In genomic region chr7:142229871-142230270, GRCm38 (mm10) we compare ENCODE assay signal across 24 mouse cellular contexts. TPM values are rescaled to one million over a fixed set of nuclear protein-coding genes. Genes with fewer than 3 reads are reported as not detected.
DNase-seq lines count a peak whose midpoint lies in the region; ATAC-seq and TF ChIP-seq lines count a peak whose summit lies in the region.
"Not testable (repeated sequence)": the region's sequence is repeated elsewhere in the genome, so short reads cannot be mapped to it uniquely, and the experiment has no call there.
"Had no signal": no experiment of that assay in that cellular context is flagged by ENCODE, and none has a peak within 500 bp of the region (broad histone marks: within the 10 kb centered on the region; RNA-seq: fewer than 3 reads in every experiment).

Krtap5-5 (minus strand) TSS chr7:142229971.

- not testable (repeated sequence) for TF ChIP-seq CTCF in ES-Bruce4 (IDR thresholded peaks at IDR 0.05; ENCODE audit: low read depth, low read length); heart, postnatal 0 days (IDR thresholded peaks at IDR 0.05; ENCODE audit: low read depth); lung, postnatal 0 days (IDR thresholded peaks at IDR 0.05)

- peaks cover 24% of the 10 kb centered on the region for H3K9me3 ChIP-seq in ES-Bruce4 (replicated peaks; ENCODE audit: control insufficient read depth, insufficient read depth, low read length, poor library complexity, severe bottlenecking)
- H3K9me3 ChIP-seq in heart, postnatal 0 days (replicated peaks; ENCODE audit: control insufficient read depth, low read length); kidney, embryonic 14.5 days (ENCODE audit: control insufficient read depth, low read length); lung, postnatal 0 days (ENCODE audit: low read length): not testable (repeated sequence)

- peak within 1 kb of the TSS; percentile 94; the same call in 1 of the 2 replicates for H3K27ac ChIP-seq in ES-Bruce4 (ENCODE audit: insufficient read depth, low read length)
- H3K27ac ChIP-seq in brown adipose tissue, adult 24 weeks (replicated peaks; ENCODE audit: low read depth, low read length): 0 out of 2 replicates have a peak within 1 kb of the TSS, but pooled peaks have one; percentile 17
- H3K27ac ChIP-seq in heart, postnatal 0 days (ENCODE audit: low read depth); lung, postnatal 0 days (ENCODE audit: low read length): not testable (repeated sequence)
- peak within 1 kb of the TSS; percentile 47; the same call in 1 of the 2 replicates for H3K27ac ChIP-seq in kidney, embryonic 14.5 days (ENCODE audit: low read depth, low read length)

- not testable (repeated sequence) for H3K4me1 ChIP-seq in ES-Bruce4 (ENCODE audit: control insufficient read depth, insufficient read depth, low read length); brown adipose tissue, adult 24 weeks (ENCODE audit: control insufficient read depth, insufficient read depth, insufficient read length, low read length); heart, postnatal 0 days (ENCODE audit: control insufficient read depth, insufficient read depth); kidney, embryonic 14.5 days (ENCODE audit: control insufficient read depth, insufficient read depth, low read length); lung, postnatal 0 days (ENCODE audit: insufficient read depth, low read depth, low read length)

- H3K9ac ChIP-seq in ES-Bruce4 (ENCODE audit: low read depth, poor library complexity, severe bottlenecking); heart, postnatal 0 days (replicated peaks; ENCODE audit: low read depth, low read length); kidney, embryonic 14.5 days (ENCODE audit: low read depth, low read length); lung, postnatal 0 days (replicated peaks; ENCODE audit: low read depth): not testable (repeated sequence)

- TF ChIP-seq POLR2A in ES-Bruce4 (IDR thresholded peaks at IDR 0.05; ENCODE audit: insufficient read depth, low read length): not testable (repeated sequence)

- H3K4me2 ChIP-seq in heart, postnatal 0 days (ENCODE audit: low read depth, low read length); kidney, embryonic 14.5 days (replicated peaks; ENCODE audit: low read depth, low read length); lung, postnatal 0 days (replicated peaks; ENCODE audit: low read depth, low read length): not testable (repeated sequence)

- TF ChIP-seq EP300 in ES-Bruce4 (IDR thresholded peaks at IDR 0.05; ENCODE audit: insufficient read depth, low read depth, low read length); heart, postnatal 0 days (IDR thresholded peaks at IDR 0.05; ENCODE audit: low read depth); lung, postnatal 0 days (IDR thresholded peaks at IDR 0.05): not testable (repeated sequence)

- not testable (repeated sequence) for H3K27me3 ChIP-seq in ES-Bruce4 (ENCODE audit: control insufficient read depth, insufficient read depth, low read length, poor library complexity, severe bottlenecking); heart, postnatal 0 days (ENCODE audit: control insufficient read depth, insufficient read depth, low read length); kidney, embryonic 14.5 days (ENCODE audit: control insufficient read depth, insufficient read depth, low read length); lung, postnatal 0 days (replicated peaks; ENCODE audit: insufficient read depth, low read length)

- H3K4me3 ChIP-seq in ES-Bruce4 (ENCODE audit: low read depth, low read length); brown adipose tissue, adult 24 weeks (ENCODE audit: insufficient read depth, low read depth, low read length); heart, postnatal 0 days (ENCODE audit: low read depth, low read length); kidney, embryonic 14.5 days (ENCODE audit: low read length); lung, postnatal 0 days (ENCODE audit: low read depth, low read length): not testable (repeated sequence)

- ATAC-seq in heart, postnatal 0 days (ENCODE audit: insufficient read depth, low read depth); kidney, embryonic 14.5 days (ENCODE audit: low FRiP score, low TSS enrichment); lung, postnatal 0 days: not testable (repeated sequence)

- peak; percentile 46 for DNase-seq in R1 (ENCODE audit: low read depth, low spot score)
- peak; percentile 5 for DNase-seq in heart, postnatal 0 days (ENCODE audit: low spot score)
- peak; percentile 41 for DNase-seq in lung, postnatal 0 days (ENCODE audit: low spot score)

- H3K36me3 ChIP-seq in ES-Bruce4 (ENCODE audit: control insufficient read depth, insufficient read depth, low read length, poor library complexity, severe bottlenecking); heart, postnatal 0 days (replicated peaks; ENCODE audit: control insufficient read depth, insufficient read depth, low read length); kidney, embryonic 14.5 days (ENCODE audit: control insufficient read depth, insufficient read depth, low read length); lung, postnatal 0 days (ENCODE audit: insufficient read depth, low read length): not testable (repeated sequence)

- WGBS in heart, postnatal 0 days: 29% methylated on average over 3 of the region's 3 CpGs
- 37% methylated on average over 3 of the region's 3 CpGs for WGBS in kidney, embryonic 14.5 days
- WGBS in lung, postnatal 0 days: 30% methylated on average over 3 of the region's 3 CpGs

RNA-seq across cellular contexts. Expression of gene Krtap5-5, which starts in this region (rescaled TPM):
- polyA plus RNA-seq in ES-Bruce4 (2011; ENCODE audit: insufficient read depth, insufficient read length, low read depth, missing spikeins): not detected in 2 replicates
- not detected in 2 replicates for polyA plus RNA-seq in brown adipose tissue, adult 24 weeks (2012; ENCODE audit: insufficient read depth, insufficient read length, missing spikeins)
- not detected in 2 replicates for total RNA-seq in heart, postnatal 0 days (2014; rRNA removed; ENCODE audit: low replicate concordance)
- polyA plus RNA-seq in heart, postnatal 0 days (2015; fragmentation: Nextera tagmentation; extraction: Ambion mirVana): not detected in 2 replicates
- not detected in 2 replicates for polyA plus RNA-seq in kidney, embryonic 14.5 days (2014; fragmentation: Nextera tagmentation; extraction: Ambion mirVana)
- polyA plus RNA-seq in lung, postnatal 0 days (2015; fragmentation: Nextera tagmentation; extraction: Ambion mirVana): not detected in 2 replicates
- total RNA-seq: adrenal gland, adult 18-20 months; adrenal gland, adult 8-10 months; adrenal gland, postnatal 14 days; adrenal gland, postnatal 36 days; CH12.LX; common myeloid progenitor, adult 5-6 weeks; ES-E14; MEL had no signal
- polyA plus RNA-seq: CD4-positive, CD25-positive, alpha-beta regulatory T cell, adult 4 months; embryonic facial prominence, embryonic 11.5 days; embryonic facial prominence, embryonic 13.5 days; erythroblast, embryonic 14.5 days; forebrain, embryonic 10.5 days; forebrain, embryonic 12.5 days; forebrain, embryonic 14.5 days; forebrain, embryonic 16.5 days; frontal cortex, adult 2 months; Patski had no signal

Comparison
In these comparisons a context has a peak if more than half of its experiments do, and no peak if none do; other contexts are left out.
1. Peak in DNase-seq in heart, postnatal 0 days; RNA of the gene not detected or under 1 TPM.
2. Peak in DNase-seq in lung, postnatal 0 days; RNA of the gene not detected or under 1 TPM.